Mouse (Mus musculus): ENCODE data around the gene Rhox3g. TPM values are rescaled to one million over a fixed set of nuclear protein-coding genes. Genes with fewer than 3 reads are reported as not detected.
"Not testable (repeated sequence)": the region's sequence is repeated elsewhere in the genome, so short reads cannot be mapped to it uniquely, and the experiment has no call there.

The Rhox3g gene
- total RNA-seq (2014; rRNA removed), result not detected in 2 replicates
- polyA plus RNA-seq (2012; rRNA removed), result not detected in 2 replicates

DNA sequence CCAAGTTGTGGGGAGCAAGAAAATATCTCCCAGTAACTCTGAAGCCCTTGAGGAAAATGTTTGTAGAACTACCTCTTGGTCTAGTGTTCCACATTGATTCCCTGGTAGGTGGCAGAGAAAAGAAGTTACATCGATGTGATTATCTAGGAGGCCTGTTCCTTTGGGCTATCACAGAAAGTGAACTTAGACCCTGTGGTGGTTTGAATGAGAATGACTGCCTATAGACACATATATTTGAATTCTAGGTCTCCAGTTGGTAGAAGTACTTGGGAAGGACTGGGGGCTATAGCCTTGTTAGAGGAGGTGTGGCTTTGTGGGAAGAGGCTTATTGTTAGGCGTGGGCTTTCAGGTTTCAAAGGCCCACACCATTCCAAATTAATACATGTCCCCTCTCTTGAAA is at the start of gene Rhox3g:
TSS of gene Rhox3g (minus strand) at position 101 of the 400 bp plus-strand sequence.
- H3K79me2 ChIP-seq (ENCODE audit: control insufficient read depth, insufficient read depth, low read length); H3K4me3 ChIP-seq (ENCODE audit: insufficient read depth, low read depth, low read length); H3K36me3 ChIP-seq (ENCODE audit: control insufficient read depth, insufficient read depth, low read length); DNase-seq (ENCODE audit: extremely low read depth, low read depth, low spot score); H3K9ac ChIP-seq (ENCODE audit: low read depth, low read length); H3K4me1 ChIP-seq (ENCODE audit: control insufficient read depth, insufficient read depth, low read length); H3K27ac ChIP-seq (replicated peaks; ENCODE audit: insufficient read depth, low read depth, low read length); H3K27me3 ChIP-seq (ENCODE audit: control insufficient read depth, insufficient read depth, low read length): not testable (repeated sequence)
- WGBS, result 94% methylated on average over 2 of the region's 2 CpGs

DNA sequence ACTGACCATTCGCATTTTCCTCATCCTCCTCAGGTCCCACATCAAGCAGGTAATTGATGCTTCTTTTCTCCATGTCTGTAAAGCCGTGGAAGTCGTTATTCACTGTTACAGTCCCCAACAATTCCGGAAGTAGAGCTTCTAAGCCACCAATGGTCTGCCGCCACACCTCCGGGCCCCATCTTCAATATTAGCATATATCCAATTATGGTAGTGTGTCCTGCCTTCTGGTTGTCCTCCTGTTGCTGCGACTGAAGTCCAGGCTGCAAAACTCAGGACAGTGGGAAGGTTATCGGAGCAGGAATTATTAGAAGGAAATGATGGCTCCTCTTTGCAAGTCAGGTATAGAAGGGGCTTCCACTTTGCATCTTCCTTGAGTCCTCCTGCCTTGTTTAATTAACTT is 44.8 kb upstream of the Rhox3g start, which contains the start of gene Rhox2h:
TSS of gene Rhox2h (minus strand) at position 101 of the 400 bp plus-strand sequence.
- H3K27ac ChIP-seq (replicated peaks; ENCODE audit: insufficient read depth, low read depth, low read length); H3K36me3 ChIP-seq (ENCODE audit: control insufficient read depth, insufficient read depth, low read length); H3K9ac ChIP-seq (ENCODE audit: low read depth, low read length); H3K4me1 ChIP-seq (ENCODE audit: control insufficient read depth, insufficient read depth, low read length); H3K27me3 ChIP-seq (ENCODE audit: control insufficient read depth, insufficient read depth, low read length); H3K4me3 ChIP-seq (ENCODE audit: insufficient read depth, low read depth, low read length); H3K79me2 ChIP-seq (ENCODE audit: control insufficient read depth, insufficient read depth, low read length); DNase-seq (ENCODE audit: extremely low read depth, low read depth, low spot score): not testable (repeated sequence)
- 89% methylated on average over 8 of the region's 8 CpGs for WGBS

- H3K4me3 ChIP-seq (ENCODE audit: insufficient read depth, low read depth, low read length); H3K79me2 ChIP-seq (ENCODE audit: control insufficient read depth, insufficient read depth, low read length); DNase-seq (ENCODE audit: extremely low read depth, low read depth, low spot score); H3K27me3 ChIP-seq (ENCODE audit: control insufficient read depth, insufficient read depth, low read length); H3K36me3 ChIP-seq (ENCODE audit: control insufficient read depth, insufficient read depth, low read length); H3K4me1 ChIP-seq (ENCODE audit: control insufficient read depth, insufficient read depth, low read length); H3K27ac ChIP-seq (replicated peaks; ENCODE audit: insufficient read depth, low read depth, low read length); H3K9ac ChIP-seq (ENCODE audit: low read depth, low read length): not testable (repeated sequence)
- WGBS, result 100% methylated on average over 1 of the region's 3 CpGs
Observed at GRCm38 (mm10) chrX:37668664-37669063, 40.3 kb upstream of the Rhox3g start, which contains the start of gene Rhox3h. Gene Rhox3h, minus strand, starts transcription at chrX:37668764.

DNA sequence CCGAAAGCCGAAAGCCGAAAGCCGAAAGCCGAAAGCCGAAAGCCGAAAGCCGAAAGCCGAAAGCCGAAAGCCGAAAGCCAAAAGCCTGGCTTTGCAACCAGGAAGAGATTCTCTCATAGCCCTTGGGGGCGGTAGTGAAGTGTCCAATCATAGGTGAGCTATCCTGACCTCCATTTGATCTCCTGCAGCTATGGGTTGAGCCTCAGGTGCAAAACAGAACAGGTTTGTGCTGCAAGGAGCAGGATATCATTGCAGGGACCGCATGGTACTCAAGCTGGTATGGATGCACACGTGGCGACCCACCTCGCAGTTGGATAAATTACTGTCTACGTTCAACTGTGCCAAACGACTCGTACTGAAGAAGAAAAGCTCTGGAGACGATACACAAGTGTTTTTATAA is 22.8 kb upstream of the Rhox3g start, which contains the start of gene Rhox4g:
TSS of gene Rhox4g (minus strand) at position 101 of the 400 bp plus-strand sequence.
- not testable (repeated sequence) for H3K4me3 ChIP-seq (ENCODE audit: insufficient read depth, low read depth, low read length); H3K27me3 ChIP-seq (ENCODE audit: control insufficient read depth, insufficient read depth, low read length); H3K79me2 ChIP-seq (ENCODE audit: control insufficient read depth, insufficient read depth, low read length); H3K27ac ChIP-seq (replicated peaks; ENCODE audit: insufficient read depth, low read depth, low read length); H3K4me1 ChIP-seq (ENCODE audit: control insufficient read depth, insufficient read depth, low read length); DNase-seq (ENCODE audit: extremely low read depth, low read depth, low spot score); H3K36me3 ChIP-seq (ENCODE audit: control insufficient read depth, insufficient read depth, low read length); H3K9ac ChIP-seq (ENCODE audit: low read depth, low read length)
- 96% methylated on average over 19 of the region's 20 CpGs for WGBS

DNA sequence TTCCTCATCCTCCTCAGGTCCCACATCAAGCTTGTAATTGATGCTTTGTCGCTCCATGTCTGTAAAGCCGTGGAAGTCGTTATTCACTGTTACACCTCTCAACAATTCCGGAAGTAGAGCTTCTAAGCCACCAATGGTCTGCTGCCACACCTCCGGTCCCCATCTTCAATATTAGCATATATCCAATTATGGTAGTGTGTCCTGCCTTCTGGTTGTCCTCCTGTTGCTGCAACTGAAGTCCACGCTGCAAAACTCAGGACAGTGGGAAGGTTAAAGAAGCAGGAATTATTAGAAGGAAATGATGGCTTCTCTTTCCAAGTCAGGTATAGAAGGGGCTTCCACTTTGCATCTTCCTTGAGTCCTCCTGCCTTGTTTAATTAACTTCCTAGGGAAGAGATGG is 15.0 kb upstream of the Rhox3g start, which contains the start of gene Rhox2g:
TSS of gene Rhox2g (minus strand) at position 101 of the 400 bp plus-strand sequence.
- 92% methylated on average over 6 of the region's 6 CpGs for WGBS

GRCm38 (mm10) chrX:37607604-37608003 is 20.8 kb downstream of the Rhox3g start, which contains the start of gene Rhox4f:
Gene Rhox4f, minus strand, starts transcription at chrX:37607704.
- not testable (repeated sequence) for H3K27me3 ChIP-seq (ENCODE audit: control insufficient read depth, insufficient read depth, low read length); H3K4me3 ChIP-seq (ENCODE audit: insufficient read depth, low read depth, low read length); H3K27ac ChIP-seq (replicated peaks; ENCODE audit: insufficient read depth, low read depth, low read length); H3K79me2 ChIP-seq (ENCODE audit: control insufficient read depth, insufficient read depth, low read length); H3K36me3 ChIP-seq (ENCODE audit: control insufficient read depth, insufficient read depth, low read length); DNase-seq (ENCODE audit: extremely low read depth, low read depth, low spot score); H3K4me1 ChIP-seq (ENCODE audit: control insufficient read depth, insufficient read depth, low read length); H3K9ac ChIP-seq (ENCODE audit: low read depth, low read length)
- WGBS, result 94% methylated on average over 18 of the region's 19 CpGs

More for the DNA sequence above, 15.0 kb upstream of the Rhox3g start, which contains the start of gene Rhox2g:
- H3K36me3 ChIP-seq (ENCODE audit: control insufficient read depth, insufficient read depth, low read length); DNase-seq (ENCODE audit: extremely low read depth, low read depth, low spot score); H3K79me2 ChIP-seq (ENCODE audit: control insufficient read depth, insufficient read depth, low read length); H3K4me3 ChIP-seq (ENCODE audit: insufficient read depth, low read depth, low read length); H3K27me3 ChIP-seq (ENCODE audit: control insufficient read depth, insufficient read depth, low read length); H3K9ac ChIP-seq (ENCODE audit: low read depth, low read length); H3K27ac ChIP-seq (replicated peaks; ENCODE audit: insufficient read depth, low read depth, low read length); H3K4me1 ChIP-seq (ENCODE audit: control insufficient read depth, insufficient read depth, low read length): not testable (repeated sequence)

DNA sequence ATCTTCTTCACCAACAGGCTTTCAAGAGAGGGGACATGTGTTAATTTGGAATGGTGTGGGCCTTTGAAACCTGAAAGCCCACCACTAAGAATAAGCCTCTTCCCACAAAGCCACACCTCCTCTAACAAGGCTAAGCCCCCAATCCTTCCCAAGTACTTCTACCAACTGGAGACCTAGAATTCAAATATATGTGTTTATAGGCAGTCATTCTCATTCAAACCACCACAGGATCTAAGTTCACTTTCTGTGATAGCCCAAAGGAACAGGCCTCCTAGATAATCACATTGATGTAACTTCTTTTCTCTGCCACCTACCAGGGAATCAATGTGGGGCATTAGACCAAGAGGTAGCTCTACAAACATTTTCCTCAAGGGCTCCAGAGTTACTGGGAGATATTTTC is 47.7 kb downstream of the Rhox3g start, which contains the start of gene Rhox3f:
TSS of gene Rhox3f (plus strand) at position 301 of the 400 bp plus-strand sequence.
- not testable (repeated sequence) for H3K36me3 ChIP-seq (ENCODE audit: control insufficient read depth, insufficient read depth, low read length); H3K27me3 ChIP-seq (ENCODE audit: control insufficient read depth, insufficient read depth, low read length); H3K4me3 ChIP-seq (ENCODE audit: insufficient read depth, low read depth, low read length); H3K79me2 ChIP-seq (ENCODE audit: control insufficient read depth, insufficient read depth, low read length); H3K4me1 ChIP-seq (ENCODE audit: control insufficient read depth, insufficient read depth, low read length); H3K9ac ChIP-seq (ENCODE audit: low read depth, low read length); DNase-seq (ENCODE audit: extremely low read depth, low read depth, low spot score); H3K27ac ChIP-seq (replicated peaks; ENCODE audit: insufficient read depth, low read depth, low read length)

Other genes starting within 250 kb of the Rhox3g start
- gene Rhox3a2, start 248.6 kb downstream of the Rhox3g start, total RNA-seq (2014; rRNA removed), result not detected in 2 replicates
- gene Rhox3a2, start 248.6 kb downstream of the Rhox3g start, polyA plus RNA-seq (2012; rRNA removed), result not detected in 2 replicates
- not detected in 2 replicates for gene Rhox4a2, start 237.8 kb downstream of the Rhox3g start, total RNA-seq (2014; rRNA removed)
- not detected in 2 replicates for gene Rhox4a2, start 237.8 kb downstream of the Rhox3g start, polyA plus RNA-seq (2012; rRNA removed)
- gene Rhox2b, start 216.5 kb downstream of the Rhox3g start, total RNA-seq (2014; rRNA removed), result not detected in 2 replicates
- gene Rhox2b, start 216.5 kb downstream of the Rhox3g start, polyA plus RNA-seq (2012; rRNA removed), result not detected in 2 replicates
- not detected in 2 replicates for gene Rhox4b, start 196.1 kb downstream of the Rhox3g start, total RNA-seq (2014; rRNA removed)
- gene Rhox4b, start 196.1 kb downstream of the Rhox3g start, polyA plus RNA-seq (2012; rRNA removed), result not detected in 2 replicates
- not detected in 2 replicates for gene Rhox2c, start 174.9 kb downstream of the Rhox3g start, total RNA-seq (2014; rRNA removed)
- gene Rhox2c, start 174.9 kb downstream of the Rhox3g start, polyA plus RNA-seq (2012; rRNA removed), result not detected in 2 replicates
- gene Rhox3c, start 170.0 kb downstream of the Rhox3g start, total RNA-seq (2014; rRNA removed), result not detected in 2 replicates
- not detected in 2 replicates for gene Rhox3c, start 170.0 kb downstream of the Rhox3g start, polyA plus RNA-seq (2012; rRNA removed)
- gene Rhox4c, start 148.3 kb downstream of the Rhox3g start, total RNA-seq (2014; rRNA removed), result not detected in 2 replicates
- gene Rhox4c, start 148.3 kb downstream of the Rhox3g start, polyA plus RNA-seq (2012; rRNA removed), result not detected in 2 replicates
- gene Rhox2d, start 135.2 kb downstream of the Rhox3g start, total RNA-seq (2014; rRNA removed), result not detected in 2 replicates
- not detected in 2 replicates for gene Rhox2d, start 135.2 kb downstream of the Rhox3g start, polyA plus RNA-seq (2012; rRNA removed)
- not detected in 2 replicates for gene Rhox4d, start 114.3 kb downstream of the Rhox3g start, total RNA-seq (2014; rRNA removed)
- not detected in 2 replicates for gene Rhox4d, start 114.3 kb downstream of the Rhox3g start, polyA plus RNA-seq (2012; rRNA removed)
- not detected in 2 replicates for gene Rhox2e, start 98.2 kb downstream of the Rhox3g start, total RNA-seq (2014; rRNA removed)
- not detected in 2 replicates for gene Rhox2e, start 98.2 kb downstream of the Rhox3g start, polyA plus RNA-seq (2012; rRNA removed)
- gene Rhox3e, start 86.6 kb downstream of the Rhox3g start, total RNA-seq (2014; rRNA removed), result not detected in 2 replicates
- not detected in 2 replicates for gene Rhox3e, start 86.6 kb downstream of the Rhox3g start, polyA plus RNA-seq (2012; rRNA removed)
- gene Rhox4e, start 71.2 kb downstream of the Rhox3g start, total RNA-seq (2014; rRNA removed), result not detected in 2 replicates
- not detected in 2 replicates for gene Rhox4e, start 71.2 kb downstream of the Rhox3g start, polyA plus RNA-seq (2012; rRNA removed)
- not detected in 2 replicates for gene Rhox2f, start 57.2 kb downstream of the Rhox3g start, total RNA-seq (2014; rRNA removed)
- gene Rhox2f, start 57.2 kb downstream of the Rhox3g start, polyA plus RNA-seq (2012; rRNA removed), result not detected in 2 replicates
- not detected in 2 replicates for gene Rhox3f, start 47.6 kb downstream of the Rhox3g start, total RNA-seq (2014; rRNA removed)
- gene Rhox3f, start 47.6 kb downstream of the Rhox3g start, polyA plus RNA-seq (2012; rRNA removed), result not detected in 2 replicates
- not detected in 2 replicates for gene Rhox4f, start 20.9 kb downstream of the Rhox3g start, total RNA-seq (2014; rRNA removed)
- not detected in 2 replicates for gene Rhox4f, start 20.9 kb downstream of the Rhox3g start, polyA plus RNA-seq (2012; rRNA removed)
- not detected in 2 replicates for gene Rhox2g, start 14.9 kb upstream of the Rhox3g start, total RNA-seq (2014; rRNA removed)
- gene Rhox2g, start 14.9 kb upstream of the Rhox3g start, polyA plus RNA-seq (2012; rRNA removed), result not detected in 2 replicates
- gene Rhox4g, start 22.7 kb upstream of the Rhox3g start, total RNA-seq (2014; rRNA removed), result not detected in 2 replicates
- gene Rhox4g, start 22.7 kb upstream of the Rhox3g start, polyA plus RNA-seq (2012; rRNA removed), result not detected in 2 replicates
- gene Rhox3h, start 40.2 kb upstream of the Rhox3g start, total RNA-seq (2014; rRNA removed), result not detected in 2 replicates
- gene Rhox3h, start 40.2 kb upstream of the Rhox3g start, polyA plus RNA-seq (2012; rRNA removed), result not detected in 2 replicates
- not detected in 2 replicates for gene Rhox2h, start 44.7 kb upstream of the Rhox3g start, total RNA-seq (2014; rRNA removed)
- gene Rhox2h, start 44.7 kb upstream of the Rhox3g start, polyA plus RNA-seq (2012; rRNA removed), result not detected in 2 replicates
- 0.54 TPM in 1 of 2 replicates, not detected in the other for gene Rhox5, start 176.2 kb upstream of the Rhox3g start, total RNA-seq (2014; rRNA removed)
- not detected in 2 replicates for gene Rhox5, start 176.2 kb upstream of the Rhox3g start, polyA plus RNA-seq (2012; rRNA removed)
- gene Rhox6, start 198.3 kb upstream of the Rhox3g start, total RNA-seq (2014; rRNA removed), result not detected in 2 replicates
- gene Rhox6, start 198.3 kb upstream of the Rhox3g start, polyA plus RNA-seq (2012; rRNA removed), result not detected in 2 replicates
- gene Rhox7a, start 203.1 kb upstream of the Rhox3g start, total RNA-seq (2014; rRNA removed), result not detected in 2 replicates
- not detected in 2 replicates for gene Rhox7a, start 203.1 kb upstream of the Rhox3g start, polyA plus RNA-seq (2012; rRNA removed)